Mouse (Mus musculus): ENCODE measurements around the gene Fut8.
"Not testable (repeated sequence)": the region's sequence is repeated elsewhere in the genome, so short reads cannot be mapped to it uniquely, and the experiment has no call there.

Gene Fut8

DNA sequence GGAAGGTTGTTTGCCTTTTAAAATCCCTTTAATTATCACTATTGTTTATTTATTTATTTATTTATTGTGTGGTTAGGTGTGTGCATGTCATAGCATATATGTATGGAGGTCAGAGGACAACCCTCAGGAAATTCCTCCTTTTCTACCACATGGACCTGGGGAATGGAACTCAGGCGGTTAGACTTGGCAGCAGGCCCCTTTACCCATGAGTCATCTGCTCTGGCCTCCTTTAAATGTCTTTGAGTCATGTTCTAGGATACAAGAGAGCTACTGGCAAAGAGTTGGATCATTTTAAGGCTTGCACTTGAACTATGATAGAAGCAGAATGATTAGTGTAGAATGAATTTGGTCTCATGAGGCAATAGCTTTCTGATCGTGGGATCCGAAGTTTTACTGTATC is 14.3 kb upstream of the Fut8 start:
- no peak for DNase-seq

GRCm38 (mm10) chr12:77224121-77224520 is 13.8 kb upstream of the Fut8 start:
- DNase-seq = peak; percentile 13

GRCm38 (mm10) chr12:77224891-77225290 is 13.0 kb upstream of the Fut8 start:
- DNase-seq = no peak

GRCm38 (mm10) chr12:77225727-77226126 is 12.2 kb upstream of the Fut8 start:
- no peak for DNase-seq

DNA sequence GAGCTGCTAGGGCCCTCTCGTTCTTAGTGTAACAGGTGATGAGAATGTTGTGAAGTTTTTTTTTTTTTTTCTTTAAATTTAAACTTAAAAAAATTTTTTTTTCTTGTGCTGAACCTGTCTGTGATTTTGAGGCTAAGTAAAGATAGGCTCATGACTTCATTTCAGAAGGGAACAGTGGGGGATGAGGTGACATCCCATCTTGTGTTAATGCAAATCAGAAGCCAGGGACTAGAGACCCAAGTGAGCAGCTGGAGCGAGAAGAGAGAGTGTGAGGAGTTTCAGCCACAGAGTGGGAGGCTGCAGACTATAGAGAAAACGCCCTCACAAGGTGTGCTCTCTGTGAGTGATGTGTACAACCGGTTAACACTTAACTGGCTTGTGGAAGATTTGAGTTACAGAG is 2.0 kb upstream of the Fut8 start:
- no peak for DNase-seq

GRCm38 (mm10) chr12:77238531-77239389 is 835 bp downstream of the Fut8 start:
- DNase-seq = peak; percentile 91

DNA sequence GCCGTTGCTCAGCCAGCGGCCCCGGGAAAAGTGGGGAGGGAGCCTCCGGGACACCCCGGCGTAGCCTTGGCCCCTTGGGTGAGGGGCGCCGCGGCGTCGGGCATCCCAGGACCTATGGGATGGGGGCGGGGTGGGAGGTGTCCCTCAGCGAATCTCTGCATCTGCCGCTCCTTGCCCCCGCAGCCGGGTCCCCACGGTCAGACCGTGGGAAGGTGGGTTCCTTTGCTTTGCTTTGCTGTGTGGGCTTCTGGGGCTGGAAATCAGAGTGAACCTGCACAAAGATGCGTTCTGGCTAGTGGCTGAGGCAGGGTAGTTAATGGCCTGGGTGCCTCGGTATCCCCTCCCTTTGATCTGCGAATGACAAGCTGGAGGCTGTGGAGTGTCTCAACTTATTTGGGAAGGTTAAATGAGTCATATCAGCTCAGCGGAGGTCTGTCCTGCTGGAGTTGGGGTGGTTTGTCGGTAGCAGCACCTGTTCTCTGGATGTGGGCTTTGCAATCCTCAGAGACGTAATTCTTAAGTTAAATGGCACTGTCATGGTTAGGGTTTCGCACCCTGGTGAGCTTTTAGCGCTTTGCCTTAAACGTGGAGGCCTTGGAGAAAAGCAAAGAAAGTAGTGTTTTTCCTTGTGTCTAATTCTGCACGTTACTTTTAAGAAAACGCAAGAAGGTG is 1.6 kb downstream of the Fut8 start:
- no peak for DNase-seq

DNA sequence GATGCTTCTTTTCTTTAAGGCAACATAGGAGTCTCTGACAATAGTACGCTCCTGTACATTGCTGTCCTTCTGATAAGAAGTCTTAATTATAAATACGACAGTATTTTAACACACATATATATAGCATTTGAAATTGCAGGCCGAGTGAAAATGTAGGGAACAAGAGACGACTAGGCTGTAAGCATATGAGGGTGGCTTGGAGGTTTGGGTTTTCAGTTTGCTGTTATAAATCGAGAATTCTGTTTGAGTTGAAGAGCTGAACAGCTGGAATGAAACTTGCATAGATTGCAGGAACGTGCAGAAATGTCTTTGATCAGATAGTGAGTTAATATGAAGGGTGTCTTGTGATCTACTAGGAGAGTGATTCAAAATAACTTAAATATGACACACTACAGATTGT is 2.4 kb downstream of the Fut8 start:
- DNase-seq = no peak

- DNase-seq = no peak
These were observed 2.9 kb downstream of the Fut8 start for GRCm38 (mm10) chr12:77240839-77241238.

DNA sequence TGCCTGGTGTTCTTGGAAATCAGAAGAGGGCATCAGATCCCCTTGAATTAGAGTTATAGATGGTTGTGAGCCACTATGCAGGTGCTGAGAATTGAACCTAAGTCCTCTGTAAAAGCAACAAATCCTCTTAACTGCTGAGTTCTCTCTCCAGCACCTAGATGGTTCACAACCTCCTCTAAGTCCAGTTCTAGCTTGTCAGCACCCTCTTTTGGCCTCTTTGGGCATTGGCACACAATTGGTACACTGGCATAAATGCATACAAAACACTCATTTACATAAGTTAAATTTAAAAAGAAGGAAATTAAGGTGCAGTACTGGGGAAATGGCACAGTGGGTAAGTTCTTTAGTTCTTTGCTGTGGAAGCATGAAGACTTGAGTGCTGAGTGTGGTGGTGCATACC is 24.7 kb downstream of the Fut8 start:
- no peak for DNase-seq

- no peak for DNase-seq
These were observed 25.9 kb downstream of the Fut8 start for GRCm38 (mm10) chr12:77263816-77264215.

DNA sequence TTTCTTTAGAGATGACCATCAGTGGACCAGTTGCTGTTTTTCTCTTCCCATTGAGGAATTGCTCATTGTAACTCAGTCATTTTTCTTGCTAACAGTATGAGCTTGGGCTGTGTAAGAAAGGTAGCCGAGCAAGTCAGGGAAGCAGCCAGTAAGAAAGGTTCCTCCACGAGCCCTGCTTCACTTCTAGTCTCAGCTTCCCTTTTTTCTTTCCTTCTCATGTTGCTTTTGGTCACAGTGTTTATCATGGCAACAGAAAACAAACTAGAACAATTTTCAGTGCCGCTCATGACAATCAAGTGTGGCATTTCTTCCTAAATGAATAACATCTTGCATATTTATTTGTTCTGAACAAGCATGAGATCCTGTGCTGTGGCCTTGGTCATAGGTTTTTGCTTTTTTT is 32.8 kb downstream of the Fut8 start:
- DNase-seq = no peak

DNA sequence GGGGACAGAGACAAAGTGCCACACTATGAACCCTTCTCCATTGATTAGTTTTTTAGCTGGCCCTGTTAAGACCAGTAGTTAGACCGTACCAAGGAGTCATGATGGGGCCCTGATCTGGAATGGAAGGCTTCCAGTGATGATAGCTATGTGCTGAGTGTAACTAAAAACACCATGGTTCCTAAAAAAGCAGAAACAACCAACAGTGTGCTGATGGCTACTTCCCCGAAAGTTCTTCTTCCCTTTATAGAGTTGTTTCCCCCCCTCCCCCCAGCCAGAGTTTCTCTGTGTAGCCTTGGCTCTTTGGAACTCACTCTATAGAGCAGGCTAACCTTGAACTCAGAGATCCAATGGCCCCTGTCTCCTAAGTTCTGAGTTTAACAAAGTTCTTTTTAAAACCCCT is 50.6 kb downstream of the Fut8 start:
- no peak for DNase-seq

- no peak for DNase-seq
These were observed 53.1 kb downstream of the Fut8 start for GRCm38 (mm10) chr12:77291017-77291416.

- not testable (repeated sequence) for DNase-seq
These were observed 53.9 kb downstream of the Fut8 start for GRCm38 (mm10) chr12:77291864-77292263.

DNA sequence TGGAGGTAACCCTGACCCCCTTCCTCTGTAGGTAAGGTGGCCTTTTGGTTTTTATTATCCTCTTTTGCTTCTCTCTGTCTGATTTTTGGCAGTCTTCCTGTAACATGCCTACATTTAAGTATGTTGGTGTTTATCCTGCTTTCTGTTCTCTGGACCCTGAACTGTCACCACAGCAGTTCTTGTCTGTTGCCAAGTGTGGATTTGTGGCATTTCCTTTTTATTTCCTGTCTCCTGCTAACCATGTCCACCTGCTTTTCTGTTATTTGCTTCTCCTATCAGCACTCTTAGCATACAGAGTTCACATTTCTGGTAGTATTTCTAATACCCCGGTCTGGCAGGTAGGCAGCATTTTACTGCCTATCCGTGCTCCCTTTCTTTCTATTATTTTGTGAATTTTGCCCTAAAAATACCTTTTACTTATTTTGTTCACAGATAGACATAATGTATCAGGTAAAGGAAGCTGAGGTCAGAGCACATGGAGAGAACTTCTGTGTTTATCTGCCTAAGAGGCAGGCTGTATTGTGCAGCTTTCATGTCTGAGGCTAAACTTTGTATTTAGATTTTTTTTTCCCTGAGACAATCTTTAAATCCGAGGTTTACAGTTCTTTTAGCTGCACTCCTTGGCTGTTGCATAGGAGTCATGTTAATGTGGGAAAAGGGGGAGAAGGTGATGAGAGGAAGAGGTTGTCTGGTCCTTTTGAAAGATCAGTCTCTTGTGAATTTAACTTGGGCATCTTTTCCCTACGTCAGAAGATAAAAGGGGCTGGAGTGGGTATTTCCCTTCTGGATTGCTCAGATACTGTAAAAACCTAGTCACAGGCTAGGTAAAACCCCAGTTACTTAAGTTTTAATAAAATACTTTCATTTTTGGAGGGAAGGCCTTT is 54.7 kb downstream of the Fut8 start:
- DNase-seq = no peak

DNA sequence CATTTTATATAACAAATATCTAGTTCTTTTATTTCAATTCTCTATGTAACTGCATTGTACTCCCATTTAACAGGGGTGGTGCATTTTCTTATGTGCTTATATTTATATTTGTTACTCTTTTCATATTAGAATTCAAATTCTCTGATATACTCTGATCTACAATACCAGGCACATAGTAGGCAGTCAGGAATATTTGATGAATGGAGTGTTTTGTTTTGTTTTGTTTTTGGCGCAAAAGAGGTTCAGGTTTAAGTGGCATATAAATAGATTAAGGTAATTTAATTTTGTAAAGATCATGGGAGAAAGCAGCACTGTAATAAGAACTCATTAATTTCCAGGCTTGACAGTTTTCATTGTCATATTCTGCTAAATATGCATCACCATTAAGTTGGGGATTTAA is 58.2 kb downstream of the Fut8 start:
- DNase-seq = no peak

GRCm38 (mm10) chr12:77297114-77297513 is 59.2 kb downstream of the Fut8 start:
- DNase-seq = no peak

GRCm38 (mm10) chr12:77297858-77298257 is 59.9 kb downstream of the Fut8 start:
- DNase-seq = no peak

DNA sequence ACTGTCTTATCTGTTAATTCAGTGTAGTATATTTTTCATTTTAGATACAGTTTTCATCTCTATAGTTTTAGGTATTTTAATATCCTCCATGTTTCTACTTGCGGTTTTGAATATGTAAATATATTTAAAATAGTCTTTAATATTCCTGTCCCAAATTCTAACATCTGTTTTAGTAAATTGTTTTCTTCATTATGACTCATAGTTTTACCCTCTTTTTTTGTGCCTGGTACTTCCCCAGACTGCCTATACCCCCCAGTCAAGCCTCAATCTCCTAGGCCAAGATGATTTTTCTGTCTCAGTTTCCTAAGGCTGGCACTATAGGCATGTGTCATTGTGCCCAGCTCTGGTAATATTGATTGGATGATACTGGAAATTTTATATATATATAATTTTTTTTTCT is 64.1 kb downstream of the Fut8 start:
- DNase-seq = no peak

GRCm38 (mm10) chr12:77303367-77303766 is 65.4 kb downstream of the Fut8 start:
- no peak for DNase-seq

- no peak for DNase-seq
These were observed 67.6 kb downstream of the Fut8 start for GRCm38 (mm10) chr12:77305502-77305901.

DNA sequence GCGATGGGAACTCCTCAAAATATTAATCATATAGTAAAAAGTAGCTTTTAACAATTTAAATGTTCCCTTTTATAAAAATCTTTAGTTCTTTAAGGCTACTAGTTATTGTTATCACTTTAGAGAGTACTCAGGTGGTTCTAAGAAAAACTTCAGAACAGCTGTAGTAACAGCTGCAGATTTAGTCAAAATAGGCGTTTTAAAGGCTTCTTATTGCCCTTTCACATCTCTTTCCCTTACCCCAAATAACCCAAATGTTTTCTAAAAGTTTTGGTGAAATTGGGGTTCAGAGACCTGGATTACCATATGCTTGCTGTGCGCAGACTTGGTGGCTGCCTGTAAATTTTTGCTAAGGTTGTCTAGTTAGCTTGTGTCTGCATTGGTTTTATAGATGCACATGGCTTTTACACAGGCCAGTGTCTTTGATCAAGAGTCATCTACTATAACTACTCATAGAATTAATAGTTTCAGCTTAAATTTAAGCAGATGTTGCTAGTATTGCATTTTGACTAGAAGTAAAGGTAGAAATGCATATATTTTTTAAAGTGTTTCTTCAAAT is 68.9 kb downstream of the Fut8 start:
- no peak for DNase-seq
